Mouse (Mus musculus): Measurements from ENCODE around the gene Usf2. TPM values are rescaled to one million over a fixed set of nuclear protein-coding genes. Genes with fewer than 3 reads are reported as not detected.

The Usf2 gene
- polyA plus RNA-seq, 2 experiments = 24.0 to 169 TPM

DNA sequence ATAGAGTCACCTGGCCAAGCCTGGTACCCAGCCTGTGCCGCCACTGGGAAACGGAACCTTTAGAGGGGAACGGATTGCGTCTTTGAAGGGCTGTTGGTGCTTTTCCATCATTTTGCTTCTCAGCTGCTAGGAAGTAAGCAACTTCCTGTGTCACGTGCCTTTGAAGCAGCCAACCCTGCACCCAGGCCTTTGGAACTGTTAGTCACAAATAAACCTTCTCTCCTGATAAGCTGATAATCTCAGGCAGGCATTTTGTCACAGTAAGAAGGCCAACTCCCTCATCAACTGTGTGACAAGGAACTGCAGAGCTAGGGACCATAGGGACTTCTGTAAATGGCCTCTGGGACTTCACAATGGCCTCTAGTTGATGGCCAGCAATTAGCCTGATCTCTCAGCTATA lies 35.5 kb upstream of the Usf2 start:
- ATAC-seq (ENCODE audit: low FRiP score, low read depth) = no peak
- Histone ChIP-seq H3K4me2 (replicated peaks; ENCODE audit: low read depth, low read length, severe bottlenecking) (no peak overlapping the region), H3K27me3 (ENCODE audit: control insufficient read depth, insufficient read depth, low read length) (no peaks in the 10 kb centered on the region), H3K27ac (replicated peaks; ENCODE audit: low read depth, low read length) (no peak overlapping the region), H3K36me3 (ENCODE audit: control insufficient read depth, insufficient read depth, low read length) (no peaks in the 10 kb centered on the region), H3K4me3 (replicated peaks; ENCODE audit: low read length) (no peak overlapping the region), H3K9ac (ENCODE audit: low read depth, low read length, severe bottlenecking) (no peak overlapping the region), H3K4me1 (ENCODE audit: control insufficient read depth, insufficient read depth, low read length) (no peaks in the 10 kb centered on the region), H3K9me3 (ENCODE audit: control insufficient read depth, low read length) (0 out of 2 replicates have a peak, but pooled peaks cover 4% of the 10 kb centered on the region)
- 75% methylated on average over 5 of the region's 5 CpGs for WGBS
- no peak for TF ChIP-seq POLR2A (IDR thresholded peaks at IDR 0.05; ENCODE audit: borderline replicate concordance, extremely low read depth, insufficient read depth, insufficient read length)
- no peak for DNase-seq (ENCODE audit: low spot score)

DNA sequence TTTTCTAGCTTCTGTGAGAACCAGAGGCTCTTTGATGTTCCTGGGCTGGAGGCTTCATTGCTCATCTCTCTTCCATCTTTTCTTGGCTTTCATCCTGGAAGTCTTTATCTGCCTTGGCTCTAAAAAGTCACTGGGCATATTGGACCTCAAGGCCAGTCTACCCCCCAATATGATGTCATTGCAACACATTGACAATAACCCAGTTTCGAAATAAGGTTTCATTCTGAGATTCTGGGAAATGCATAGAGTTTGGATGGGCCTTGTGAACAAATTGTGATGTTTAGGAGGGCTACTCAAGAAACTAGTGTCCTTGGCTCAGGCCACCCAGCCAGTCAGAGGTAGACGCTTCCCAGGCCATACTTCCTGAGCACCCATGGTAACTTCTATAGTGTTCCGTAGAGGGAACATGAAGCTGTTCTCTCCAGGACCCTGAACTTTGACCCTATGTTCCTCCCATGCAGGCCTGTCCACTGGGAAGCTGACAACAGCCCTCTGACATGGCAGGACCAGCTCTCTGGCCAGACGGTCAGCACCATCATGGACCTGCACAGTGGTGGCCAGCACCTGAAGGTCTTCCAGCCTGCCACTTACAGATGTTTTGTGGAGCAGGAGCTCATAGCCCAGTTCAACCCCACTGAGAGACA lies 32.0 kb upstream of the Usf2 start:
- H3K4me3 ChIP-seq (replicated peaks; ENCODE audit: low read length) = no peak overlapping the region
- TF ChIP-seq POLR2A (IDR thresholded peaks at IDR 0.05; ENCODE audit: borderline replicate concordance, extremely low read depth, insufficient read depth, insufficient read length) = no peak
- no peaks in the 10 kb centered on the region for H3K27me3 ChIP-seq (ENCODE audit: control insufficient read depth, insufficient read depth, low read length)
- ATAC-seq (ENCODE audit: low FRiP score, low read depth) (no peak), DNase-seq (ENCODE audit: low spot score) (no peak)
- no peak overlapping the region for H3K27ac ChIP-seq (replicated peaks; ENCODE audit: low read depth, low read length)
- no peak overlapping the region for H3K4me2 ChIP-seq (replicated peaks; ENCODE audit: low read depth, low read length, severe bottlenecking)
- WGBS = 79% methylated on average over 4 of the region's 4 CpGs
- no peaks in the 10 kb centered on the region for H3K9me3 ChIP-seq (ENCODE audit: control insufficient read depth, low read length)
- H3K36me3 ChIP-seq (ENCODE audit: control insufficient read depth, insufficient read depth, low read length) = no peaks in the 10 kb centered on the region
- H3K4me1 ChIP-seq (ENCODE audit: control insufficient read depth, insufficient read depth, low read length) = no peaks in the 10 kb centered on the region
- H3K9ac ChIP-seq (ENCODE audit: low read depth, low read length, severe bottlenecking) = no peak overlapping the region

GRCm38 (mm10) chr7:30985357-30985756 lies 28.8 kb upstream of the Usf2 start:
- Histone ChIP-seq H3K4me2 (replicated peaks; ENCODE audit: low read depth, low read length, severe bottlenecking) (no peak overlapping the region), H3K4me1 (ENCODE audit: control insufficient read depth, insufficient read depth, low read length) (no peaks in the 10 kb centered on the region), H3K9ac (ENCODE audit: low read depth, low read length, severe bottlenecking) (no peak overlapping the region), H3K27ac (replicated peaks; ENCODE audit: low read depth, low read length) (no peak overlapping the region), H3K36me3 (ENCODE audit: control insufficient read depth, insufficient read depth, low read length) (no peaks in the 10 kb centered on the region), H3K9me3 (ENCODE audit: control insufficient read depth, low read length) (no peaks in the 10 kb centered on the region), H3K4me3 (replicated peaks; ENCODE audit: low read length) (no peak overlapping the region), H3K27me3 (ENCODE audit: control insufficient read depth, insufficient read depth, low read length) (no peaks in the 10 kb centered on the region)
- 85% methylated on average over 9 of the region's 9 CpGs for WGBS
- no peak for TF ChIP-seq POLR2A (IDR thresholded peaks at IDR 0.05; ENCODE audit: borderline replicate concordance, extremely low read depth, insufficient read depth, insufficient read length)
- DNase-seq (ENCODE audit: low spot score) (no peak), ATAC-seq (ENCODE audit: low FRiP score, low read depth) (no peak)

GRCm38 (mm10) chr7:30981703-30982102 lies 25.1 kb upstream of the Usf2 start:
- Histone ChIP-seq H3K27me3 (ENCODE audit: control insufficient read depth, insufficient read depth, low read length) (no peaks in the 10 kb centered on the region), H3K4me3 (replicated peaks; ENCODE audit: low read length) (no peak overlapping the region), H3K4me2 (replicated peaks; ENCODE audit: low read depth, low read length, severe bottlenecking) (no peak overlapping the region), H3K4me1 (ENCODE audit: control insufficient read depth, insufficient read depth, low read length) (no peaks in the 10 kb centered on the region), H3K27ac (replicated peaks; ENCODE audit: low read depth, low read length) (no peak overlapping the region), H3K36me3 (ENCODE audit: control insufficient read depth, insufficient read depth, low read length) (no peaks in the 10 kb centered on the region), H3K9me3 (ENCODE audit: control insufficient read depth, low read length) (no peaks in the 10 kb centered on the region), H3K9ac (ENCODE audit: low read depth, low read length, severe bottlenecking) (no peak overlapping the region)
- no peak for DNase-seq (ENCODE audit: low spot score)
- ATAC-seq (ENCODE audit: low FRiP score, low read depth) = no peak
- WGBS = 96% methylated on average over 4 of the region's 4 CpGs
- no peak for TF ChIP-seq POLR2A (IDR thresholded peaks at IDR 0.05; ENCODE audit: borderline replicate concordance, extremely low read depth, insufficient read depth, insufficient read length)

GRCm38 (mm10) chr7:30973501-30974289 lies 17.1 kb upstream of the Usf2 start, which contains the start of gene Fam187b:
Gene Fam187b, plus strand, starts transcription at chr7:30973790.
- Histone ChIP-seq H3K4me3 (replicated peaks; ENCODE audit: low read length) (peak within 1 kb of the TSS; percentile 45), H3K36me3 (ENCODE audit: control insufficient read depth, insufficient read depth, low read length) (no peaks in the 10 kb centered on the region), H3K27me3 (ENCODE audit: control insufficient read depth, insufficient read depth, low read length) (peaks cover 11% of the 10 kb centered on the region), H3K9me3 (ENCODE audit: control insufficient read depth, low read length) (no peaks in the 10 kb centered on the region), H3K9ac (ENCODE audit: low read depth, low read length, severe bottlenecking) (peak within 1 kb of the TSS; percentile 41), H3K27ac (replicated peaks; ENCODE audit: low read depth, low read length) (no peak within 1 kb of the TSS), H3K4me1 (ENCODE audit: control insufficient read depth, insufficient read depth, low read length) (peaks cover 7% of the 10 kb centered on the region; the same call in 1 of the 2 replicates), H3K4me2 (replicated peaks; ENCODE audit: low read depth, low read length, severe bottlenecking) (peak within 1 kb of the TSS; percentile 58)
- ATAC-seq (ENCODE audit: low FRiP score, low read depth) = peak; percentile 79
- WGBS = under 1% methylated on average over 37 of the region's 37 CpGs
- DNase-seq (ENCODE audit: low spot score) = peak; percentile 90
- no peak for TF ChIP-seq POLR2A (IDR thresholded peaks at IDR 0.05; ENCODE audit: borderline replicate concordance, extremely low read depth, insufficient read depth, insufficient read length)

Data from limb, embryonic 14.5 days (tissue).